Mouse (Mus musculus) splenic B cell, adult 2 months (primary cell): ENCODE data around the gene Sytl1.
A peak's percentile ranks its signal among the peaks of the same experiment; 100 is the strongest.

Experiments used
- DNase-seq: peaks from one replicate; pipeline ENCODE4 v3.0.0-alpha.2; 2011; ENCODE audit warnings: low read depth, low spot score
- H3K27me3 ChIP-seq: 2 replicates; pipeline ENCODE4 v1.6.1; 2012; ENCODE audit warnings: mild to moderate bottlenecking, low read length, moderate library complexity, mixed read lengths; ENCODE audit not compliant: control insufficient read depth, poor library complexity, insufficient read depth, severe bottlenecking
- H3K36me3 ChIP-seq: 2 replicates; pipeline ENCODE4 v1.6.1; 2012; ENCODE audit warnings: mild to moderate bottlenecking, low read length, moderate library complexity, mixed read lengths; ENCODE audit not compliant: control insufficient read depth, poor library complexity, insufficient read depth, severe bottlenecking

Sytl1 gene

GRCm38 (mm10) chr4:133265759-133266158 lies 2.8 kb upstream of the Sytl1 start:
- no peak for DNase-seq
- peaks cover 13% of the 10 kb centered on the region for H3K36me3 ChIP-seq
- H3K27me3 ChIP-seq = no peaks in the 10 kb centered on the region

DNA sequence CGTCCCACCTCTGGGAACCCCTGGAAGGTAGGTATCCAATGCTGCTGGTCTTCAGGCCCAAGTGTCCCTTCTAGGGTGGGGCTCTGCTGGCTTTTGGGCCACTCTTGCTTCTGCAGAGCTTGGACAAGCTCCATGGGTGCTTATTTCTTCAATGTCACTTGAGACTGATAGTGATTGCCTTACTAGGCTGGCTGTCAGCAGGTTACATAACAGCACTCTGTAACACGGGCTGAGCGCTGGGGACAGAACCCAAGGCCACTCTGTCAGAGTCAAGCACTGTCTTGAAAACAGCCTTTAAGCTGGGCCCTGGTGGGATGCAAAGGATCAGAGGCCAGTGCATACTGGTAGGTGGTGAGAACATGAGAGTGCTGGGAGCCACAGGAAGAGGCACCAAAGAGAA lies 2.4 kb upstream of the Sytl1 start:
- DNase-seq = no peak
- H3K27me3 ChIP-seq = no peaks in the 10 kb centered on the region
- peaks cover 13% of the 10 kb centered on the region for H3K36me3 ChIP-seq

DNA sequence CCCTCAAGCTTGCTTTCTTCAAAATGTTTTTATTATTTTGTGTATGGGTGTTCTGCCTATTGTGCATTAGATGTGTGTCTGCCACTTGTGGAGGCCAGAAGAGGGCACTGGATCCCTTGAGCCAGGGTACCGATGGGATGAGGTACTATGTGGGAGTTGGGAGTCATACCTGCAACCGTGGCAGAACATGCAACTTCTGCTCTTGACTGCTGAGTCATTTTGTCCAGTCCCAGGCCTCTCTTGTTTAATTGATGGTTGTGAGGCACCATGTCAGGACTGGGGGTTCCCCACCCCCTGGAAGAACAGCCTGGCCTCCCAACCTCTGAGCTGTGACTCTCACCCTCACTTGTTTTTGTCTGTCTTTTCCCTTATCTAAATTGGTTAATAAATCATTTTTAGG lies 1.6 kb upstream of the Sytl1 start:
- H3K36me3 ChIP-seq = peaks cover 13% of the 10 kb centered on the region
- no peak for DNase-seq
- H3K27me3 ChIP-seq = no peaks in the 10 kb centered on the region

DNA sequence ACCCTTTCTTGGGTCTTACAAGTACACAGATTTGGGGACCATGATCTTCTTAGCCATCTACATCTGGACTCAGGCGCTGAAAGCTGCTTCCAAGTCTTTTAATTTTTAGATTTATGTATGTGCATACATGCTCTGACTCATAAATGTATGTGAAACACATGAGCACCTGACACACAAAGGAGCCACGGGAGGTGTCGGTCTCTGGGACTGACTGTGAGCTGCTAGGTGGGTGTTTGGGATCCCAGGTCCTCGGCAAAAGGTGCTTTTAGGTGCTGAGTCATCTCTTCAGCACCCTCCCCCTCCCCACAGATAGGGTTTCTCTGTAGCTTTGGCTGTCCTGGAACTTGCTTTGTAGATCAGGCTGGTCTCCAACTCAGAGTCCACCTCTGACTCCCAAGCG lies 843 bp upstream of the Sytl1 start:
- H3K27me3 ChIP-seq = no peaks in the 10 kb centered on the region
- DNase-seq = no peak
- H3K36me3 ChIP-seq = peaks cover 11% of the 10 kb centered on the region

- no peak for DNase-seq
- H3K36me3 ChIP-seq = peaks cover under 1% of the 10 kb centered on the region; the same call in 1 of the 2 replicates
- H3K27me3 ChIP-seq = no peaks in the 10 kb centered on the region
Measured at GRCm38 (mm10) chr4:133262375-133262765, 543 bp downstream of the Sytl1 start.

DNA sequence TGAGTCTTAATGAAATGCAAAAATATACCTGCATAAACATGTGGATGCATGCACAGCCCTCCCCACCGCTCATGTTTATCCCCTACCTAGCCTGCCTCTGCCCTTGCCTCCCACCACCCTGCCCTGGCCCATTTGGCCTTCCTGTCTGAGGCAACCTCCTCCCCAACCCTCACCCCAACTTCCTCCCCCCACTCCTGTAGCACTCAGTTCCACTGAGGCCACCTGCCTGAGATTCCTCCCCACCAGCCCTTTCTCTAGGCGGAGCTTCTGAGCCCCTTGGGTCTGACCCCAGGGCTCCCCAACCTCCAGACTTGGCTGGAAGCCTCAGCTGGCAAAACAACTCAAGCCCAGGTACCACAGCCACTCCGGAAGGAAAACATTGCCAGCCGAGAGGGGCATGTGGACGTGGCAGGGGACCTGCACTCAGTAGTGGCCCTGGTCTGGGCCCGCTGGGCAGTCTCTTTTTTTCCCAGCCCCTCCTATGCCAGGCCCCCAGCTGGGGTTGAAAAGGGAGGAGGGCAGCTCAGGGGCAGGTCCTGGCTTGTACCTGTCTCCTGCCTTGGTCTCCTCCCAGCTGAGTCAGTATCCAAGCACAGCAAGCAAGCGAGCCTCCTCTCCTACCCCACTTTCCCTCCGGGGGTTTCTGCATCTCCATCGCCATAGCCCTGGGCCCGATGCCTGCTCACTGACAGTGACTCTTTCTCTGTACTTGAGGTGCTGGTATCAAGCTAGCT lies 1.1 kb downstream of the Sytl1 start:
- H3K27me3 ChIP-seq = no peaks in the 10 kb centered on the region
- no peak for DNase-seq
- H3K36me3 ChIP-seq = no peaks in the 10 kb centered on the region; the same call in 1 of the 2 replicates

- no peaks in the 10 kb centered on the region for H3K36me3 ChIP-seq
- H3K27me3 ChIP-seq = no peaks in the 10 kb centered on the region
- no peak for DNase-seq
Measured at GRCm38 (mm10) chr4:133257798-133258408, 5.0 kb downstream of the Sytl1 start.

DNA sequence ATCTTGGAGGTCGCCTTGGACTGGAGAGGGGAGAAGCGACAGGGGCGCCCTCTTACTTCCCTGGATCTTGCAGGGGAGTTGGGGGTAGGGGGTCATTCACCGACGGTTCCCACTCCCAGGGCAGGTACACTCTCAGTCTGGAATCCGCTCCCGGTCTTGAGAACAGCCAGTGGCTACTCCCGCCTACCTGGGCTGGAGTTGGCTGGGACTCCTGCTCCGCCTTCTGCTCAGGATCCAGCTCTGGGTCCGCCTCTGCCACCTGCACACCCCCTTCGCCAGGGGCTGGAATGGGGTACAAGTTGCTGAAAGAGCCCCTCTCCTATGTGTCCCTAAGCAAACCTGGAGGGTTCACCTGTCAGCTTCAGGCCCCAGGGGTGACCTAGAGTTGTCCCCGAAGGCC lies 5.7 kb downstream of the Sytl1 start:
- DNase-seq = no peak
- no peaks in the 10 kb centered on the region for H3K27me3 ChIP-seq
- H3K36me3 ChIP-seq = no peaks in the 10 kb centered on the region

GRCm38 (mm10) chr4:133256820-133257219 lies 6.1 kb downstream of the Sytl1 start:
- H3K36me3 ChIP-seq = no peaks in the 10 kb centered on the region
- H3K27me3 ChIP-seq = no peaks in the 10 kb centered on the region
- no peak for DNase-seq

DNA sequence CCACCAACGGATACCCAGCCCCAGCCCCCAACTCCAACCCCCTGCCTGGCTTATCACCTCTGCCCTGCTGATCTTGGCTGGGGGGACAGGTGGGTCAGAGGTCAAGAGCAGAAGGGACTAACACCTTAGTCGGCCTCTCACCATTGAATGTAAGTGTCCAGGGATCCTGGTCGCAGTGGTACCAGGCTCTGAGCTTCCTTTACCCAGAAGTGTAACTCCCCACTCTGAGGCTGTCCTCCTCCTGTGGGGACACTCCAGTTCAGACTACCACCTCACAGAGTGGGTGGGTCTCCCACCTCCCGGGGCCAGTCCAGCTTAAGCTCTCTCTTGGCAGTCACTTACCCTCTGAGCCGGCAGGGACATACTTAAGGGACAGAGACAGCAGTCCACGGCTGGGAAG lies 7.5 kb downstream of the Sytl1 start:
- no peaks in the 10 kb centered on the region for H3K27me3 ChIP-seq
- H3K36me3 ChIP-seq = no peaks in the 10 kb centered on the region
- DNase-seq = no peak

DNA sequence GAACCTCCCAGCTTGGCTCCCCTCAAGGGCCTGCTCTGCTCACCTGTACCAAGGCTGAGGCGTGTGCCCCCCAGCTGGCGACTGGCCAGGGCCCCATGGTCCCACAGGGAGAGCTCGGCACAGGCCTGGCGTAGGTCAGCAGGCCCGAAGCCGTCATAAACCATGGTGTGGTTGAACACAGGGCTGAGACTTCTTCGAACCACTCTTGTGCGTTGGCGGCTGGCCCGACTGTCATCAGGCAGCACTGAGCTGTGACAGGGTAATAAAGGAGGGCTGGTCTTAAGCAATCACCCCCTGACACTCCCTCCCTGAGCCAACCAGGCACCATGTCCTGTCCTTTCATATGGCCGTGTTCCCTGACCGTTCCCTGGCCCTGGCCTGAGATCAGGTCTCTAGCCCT lies 9.5 kb downstream of the Sytl1 start:
- H3K27me3 ChIP-seq = no peaks in the 10 kb centered on the region
- DNase-seq = no peak
- no peaks in the 10 kb centered on the region for H3K36me3 ChIP-seq

DNA sequence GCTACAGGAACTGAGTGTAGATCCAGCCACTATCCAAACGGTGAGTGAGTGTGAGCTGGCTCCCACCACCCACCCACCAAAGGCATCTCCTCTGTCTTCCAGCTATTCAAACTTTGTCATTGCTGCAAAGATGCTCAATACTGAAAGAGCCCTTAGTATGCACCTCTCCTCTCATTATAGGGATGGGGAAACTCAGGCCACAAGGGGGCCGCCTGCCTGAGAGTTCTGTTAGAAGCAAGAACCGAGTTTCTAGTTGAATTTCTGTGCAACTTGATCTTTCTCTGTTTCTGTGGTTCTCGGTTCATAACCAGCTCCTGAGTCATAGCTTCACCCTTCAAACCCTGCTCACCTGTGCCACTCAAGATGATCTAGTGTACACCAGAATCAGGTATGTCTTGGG lies 10.8 kb downstream of the Sytl1 start:
- DNase-seq = no peak
- no peaks in the 10 kb centered on the region for H3K27me3 ChIP-seq
- H3K36me3 ChIP-seq = no peaks in the 10 kb centered on the region

- no peaks in the 10 kb centered on the region for H3K27me3 ChIP-seq
- H3K36me3 ChIP-seq = no peaks in the 10 kb centered on the region
- no peak for DNase-seq
Measured at GRCm38 (mm10) chr4:133251214-133251613, 11.7 kb downstream of the Sytl1 start.

GRCm38 (mm10) chr4:133250609-133251008 lies 12.3 kb downstream of the Sytl1 start:
- DNase-seq = peak; percentile 84
- Histone ChIP-seq H3K36me3 (no peaks in the 10 kb centered on the region), H3K27me3 (no peaks in the 10 kb centered on the region)

- Histone ChIP-seq H3K36me3 (no peaks in the 10 kb centered on the region), H3K27me3 (no peaks in the 10 kb centered on the region)
- no peak for DNase-seq
Measured at GRCm38 (mm10) chr4:133247806-133248449, 15.0 kb downstream of the Sytl1 start.
